Mouse (Mus musculus) hindbrain, embryonic 12.5 days (tissue): ENCODE measurements at regions not wholly inside any gene's neighbourhood (a gene's known extent, or its start where the extent isn't known, plus 50 kb on each side); places are given as distances from the start of the nearest gene placed in this dataset.

Source experiments
- ATAC-seq: fragments of 200-750 bp; cut with Nextera tagmentation; 2 replicates; pipeline ENCODE4 v1.8.0; 2017; ENCODE audit warnings: moderate TSS enrichment; ENCODE audit not compliant: low FRiP score
- H3K27ac ChIP-seq: fragments of 300-500 bp; sonication (generic); 2 replicates; pipeline ENCODE4 v1.5.1; 2016; ENCODE audit warnings: mild to moderate bottlenecking
- H3K27me3 ChIP-seq: fragments of 300-500 bp; sonication (generic); 2 replicates; pipeline ENCODE4 v1.6.1; 2016; ENCODE audit warnings: mild to moderate bottlenecking
- H3K36me3 ChIP-seq: fragments of 300-500 bp; sonication (generic); 2 replicates; pipeline ENCODE4 v1.6.1; 2016; ENCODE audit warnings: mild to moderate bottlenecking
- H3K4me1 ChIP-seq: fragments of 300-500 bp; sonication (generic); 2 replicates; pipeline ENCODE4 v1.6.1; 2016
- H3K4me2 ChIP-seq: fragments of 300-500 bp; sonication (generic); replicated peaks from 2 replicates; pipeline ENCODE4 v1.6.1; 2016; ENCODE audit warnings: mild to moderate bottlenecking
- H3K4me3 ChIP-seq: fragments of 300-500 bp; sonication (generic); 2 replicates; pipeline ENCODE4 v1.5.1; 2016; ENCODE audit warnings: mild to moderate bottlenecking
- H3K9ac ChIP-seq: fragments of 300-500 bp; sonication (generic); 2 replicates; pipeline ENCODE4 v1.6.1; 2016; ENCODE audit warnings: mild to moderate bottlenecking, moderate library complexity
- H3K9me3 ChIP-seq: fragments of 300-500 bp; sonication (generic); replicated peaks from 2 replicates; pipeline ENCODE4 v1.6.1; 2016; ENCODE audit warnings: mild to moderate bottlenecking
- WGBS: fragments of 180-500 bp; shearing (Covaris S2); methylation state at CpG from one replicate; pipeline ENCODE4 v1.1.7; 2016; 5-methylcytosine and 5-hydroxymethylcytosine counted together

GRCm38 (mm10) chr3:58320812-58321211 is 93.7 kb upstream of the Tsc22d2 start:
- WGBS, result 71% methylated on average over 4 of the region's 4 CpGs
- no peak overlapping the region for H3K27ac ChIP-seq
- H3K9me3 ChIP-seq, result no peaks in the 10 kb centered on the region
- no peak overlapping the region for H3K4me2 ChIP-seq
- no peaks in the 10 kb centered on the region for H3K27me3 ChIP-seq
- H3K4me3 ChIP-seq, result no peak overlapping the region
- no peaks in the 10 kb centered on the region for H3K36me3 ChIP-seq
- H3K4me1 ChIP-seq, result no peaks in the 10 kb centered on the region
- ATAC-seq, result no peak
- H3K9ac ChIP-seq, result no peak overlapping the region

GRCm38 (mm10) chr3:58322322-58322721 is 92.2 kb upstream of the Tsc22d2 start:
- no peaks in the 10 kb centered on the region for H3K27me3 ChIP-seq
- 100% methylated on average over 1 of the region's 1 CpGs for WGBS
- no peaks in the 10 kb centered on the region for H3K9me3 ChIP-seq
- H3K9ac ChIP-seq, result no peak overlapping the region
- H3K27ac ChIP-seq, result no peak overlapping the region
- H3K36me3 ChIP-seq, result no peaks in the 10 kb centered on the region
- H3K4me1 ChIP-seq, result no peaks in the 10 kb centered on the region
- H3K4me2 ChIP-seq, result no peak overlapping the region
- no peak overlapping the region for H3K4me3 ChIP-seq
- ATAC-seq, result no peak

- Histone ChIP-seq H3K36me3 (no peaks in the 10 kb centered on the region), H3K27me3 (no peaks in the 10 kb centered on the region), H3K4me2 (no peak overlapping the region), H3K4me1 (no peaks in the 10 kb centered on the region), H3K9ac (no peak overlapping the region), H3K27ac (no peak overlapping the region), H3K4me3 (no peak overlapping the region), H3K9me3 (no peaks in the 10 kb centered on the region)
- 91% methylated on average over 2 of the region's 2 CpGs for WGBS
- ATAC-seq, result no peak
These were observed 86.8 kb upstream of the Tsc22d2 start for GRCm38 (mm10) chr3:58327721-58328120.

GRCm38 (mm10) chr3:58330186-58330585 is 84.3 kb upstream of the Tsc22d2 start:
- no peaks in the 10 kb centered on the region for H3K27me3 ChIP-seq
- no peak overlapping the region for H3K27ac ChIP-seq
- ATAC-seq, result no peak
- H3K4me1 ChIP-seq, result peaks cover 3% of the 10 kb centered on the region; the same call in 1 of the 2 replicates
- WGBS, result 88% methylated on average over 2 of the region's 2 CpGs
- no peak overlapping the region for H3K4me3 ChIP-seq
- no peak overlapping the region for H3K4me2 ChIP-seq
- no peak overlapping the region for H3K9ac ChIP-seq
- no peaks in the 10 kb centered on the region for H3K9me3 ChIP-seq
- H3K36me3 ChIP-seq, result no peaks in the 10 kb centered on the region

- no peak overlapping the region for H3K4me3 ChIP-seq
- H3K9ac ChIP-seq, result no peak overlapping the region
- no peak for ATAC-seq
- no peaks in the 10 kb centered on the region for H3K36me3 ChIP-seq
- no peaks in the 10 kb centered on the region for H3K9me3 ChIP-seq
- no peak overlapping the region for H3K4me2 ChIP-seq
- peaks cover 7% of the 10 kb centered on the region; the same call in 1 of the 2 replicates for H3K4me1 ChIP-seq
- H3K27ac ChIP-seq, result no peak overlapping the region
- 76% methylated on average over 7 of the region's 7 CpGs for WGBS
- no peaks in the 10 kb centered on the region for H3K27me3 ChIP-seq
These were observed 80.5 kb upstream of the Tsc22d2 start for GRCm38 (mm10) chr3:58333997-58334396.

- Histone ChIP-seq H3K9me3 (no peaks in the 10 kb centered on the region), H3K9ac (no peak overlapping the region), H3K4me1 (peaks cover 7% of the 10 kb centered on the region; the same call in 1 of the 2 replicates), H3K27me3 (no peaks in the 10 kb centered on the region), H3K27ac (no peak overlapping the region), H3K4me2 (no peak overlapping the region), H3K4me3 (no peak overlapping the region), H3K36me3 (no peaks in the 10 kb centered on the region)
- 56% methylated on average over 6 of the region's 6 CpGs for WGBS
- no peak for ATAC-seq
These were observed 79.2 kb upstream of the Tsc22d2 start for GRCm38 (mm10) chr3:58335277-58335676.

- WGBS, result 37% methylated on average over 5 of the region's 5 CpGs
- Histone ChIP-seq H3K4me2 (no peak overlapping the region), H3K27me3 (no peaks in the 10 kb centered on the region), H3K4me3 (no peak overlapping the region), H3K9ac (no peak overlapping the region), H3K36me3 (no peaks in the 10 kb centered on the region), H3K9me3 (no peaks in the 10 kb centered on the region), H3K27ac (no peak overlapping the region), H3K4me1 (peaks cover 7% of the 10 kb centered on the region; the same call in 1 of the 2 replicates)
- ATAC-seq, result no peak
These were observed 78.4 kb upstream of the Tsc22d2 start for GRCm38 (mm10) chr3:58336135-58336534.

GRCm38 (mm10) chr3:58336590-58336989 is 77.9 kb upstream of the Tsc22d2 start:
- Histone ChIP-seq H3K4me1 (peaks cover 7% of the 10 kb centered on the region; the same call in 1 of the 2 replicates), H3K4me3 (no peak overlapping the region), H3K36me3 (no peaks in the 10 kb centered on the region), H3K9me3 (no peaks in the 10 kb centered on the region), H3K4me2 (no peak overlapping the region), H3K27ac (no peak overlapping the region), H3K9ac (no peak overlapping the region), H3K27me3 (no peaks in the 10 kb centered on the region)
- WGBS, result 74% methylated on average over 6 of the region's 6 CpGs
- no peak for ATAC-seq

- H3K4me3 ChIP-seq, result no peak overlapping the region
- H3K36me3 ChIP-seq, result no peaks in the 10 kb centered on the region
- H3K4me1 ChIP-seq, result peaks cover 7% of the 10 kb centered on the region; the same call in 1 of the 2 replicates
- 87% methylated on average over 7 of the region's 7 CpGs for WGBS
- H3K9me3 ChIP-seq, result no peaks in the 10 kb centered on the region
- H3K9ac ChIP-seq, result no peak overlapping the region
- no peak overlapping the region for H3K4me2 ChIP-seq
- H3K27me3 ChIP-seq, result no peaks in the 10 kb centered on the region
- no peak overlapping the region for H3K27ac ChIP-seq
- no peak for ATAC-seq
These were observed 75.5 kb upstream of the Tsc22d2 start for GRCm38 (mm10) chr3:58338976-58339375.

GRCm38 (mm10) chr3:58342096-58342495 is 72.4 kb upstream of the Tsc22d2 start:
- Histone ChIP-seq H3K27me3 (no peaks in the 10 kb centered on the region), H3K9me3 (no peaks in the 10 kb centered on the region), H3K4me3 (no peak overlapping the region), H3K4me2 (no peak overlapping the region), H3K27ac (no peak overlapping the region), H3K36me3 (no peaks in the 10 kb centered on the region), H3K9ac (no peak overlapping the region), H3K4me1 (no peaks in the 10 kb centered on the region)
- no peak for ATAC-seq
- 75% methylated on average over 1 of the region's 1 CpGs for WGBS

- Histone ChIP-seq H3K27ac (no peak overlapping the region), H3K4me3 (no peak overlapping the region), H3K9ac (no peak overlapping the region), H3K4me2 (no peak overlapping the region), H3K27me3 (no peaks in the 10 kb centered on the region), H3K36me3 (no peaks in the 10 kb centered on the region), H3K4me1 (no peaks in the 10 kb centered on the region), H3K9me3 (no peaks in the 10 kb centered on the region)
- no peak for ATAC-seq
- WGBS, result 86% methylated on average over 4 of the region's 4 CpGs
These were observed 52.0 kb upstream of the Tsc22d2 start for GRCm38 (mm10) chr3:58362563-58362962.

- Histone ChIP-seq H3K9ac (no peak overlapping the region), H3K27ac (no peak overlapping the region), H3K4me1 (no peaks in the 10 kb centered on the region), H3K4me3 (no peak overlapping the region), H3K36me3 (no peaks in the 10 kb centered on the region), H3K27me3 (no peaks in the 10 kb centered on the region), H3K9me3 (no peaks in the 10 kb centered on the region), H3K4me2 (no peak overlapping the region)
- no peak for ATAC-seq
- 80% methylated on average over 3 of the region's 3 CpGs for WGBS
These were observed 50.0 kb upstream of the Tsc22d2 start for GRCm38 (mm10) chr3:58364526-58364925.
